Comparison of ENCODE assay signal across 8 mouse cellular contexts in the genomic region with DNA sequence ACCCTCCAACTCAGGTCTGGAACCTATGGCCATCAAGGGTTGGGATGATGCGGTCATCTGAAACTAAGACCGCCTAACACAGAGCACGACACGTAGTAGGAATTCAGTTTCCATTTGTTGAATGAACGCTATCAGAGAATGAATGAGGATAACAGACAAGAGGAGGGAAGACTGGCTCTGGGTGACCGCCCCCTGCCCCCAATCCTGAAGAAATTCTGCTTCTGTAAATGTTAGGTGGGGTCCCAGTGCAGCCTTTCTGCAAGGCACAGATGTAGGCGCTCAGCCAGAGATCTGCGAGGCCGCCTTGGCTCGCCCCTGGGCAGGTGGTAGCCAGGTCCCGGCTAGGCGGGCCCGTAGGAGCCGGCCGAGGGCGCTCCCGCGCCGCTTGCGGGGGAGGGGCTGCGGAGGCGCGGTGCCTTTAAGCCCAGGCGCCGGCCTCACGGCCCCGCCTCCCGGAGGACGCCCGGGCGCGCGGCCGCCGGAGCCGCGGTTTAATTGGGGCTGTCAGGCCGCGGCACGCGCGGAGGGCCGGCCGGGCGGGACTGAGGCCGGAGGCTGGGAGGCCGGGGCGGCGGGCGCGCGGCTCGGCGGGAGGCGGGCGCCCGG. TPM values are rescaled to one million over a fixed set of nuclear protein-coding genes. Genes with fewer than 3 reads are reported as not detected.
DNase-seq lines count a peak whose midpoint lies in the region; ATAC-seq lines count a peak whose summit lies in the region.

Gene Dusp7 (plus strand): TSS at position 521 of the 606 bp plus-strand sequence.

- peak within 1 kb of the TSS; percentile 98 for H3K27ac ChIP-seq in hindbrain, embryonic 12.5 days

- H3K9me3 ChIP-seq in hindbrain, embryonic 12.5 days (replicated peaks) = no peaks in the 10 kb centered on the region

- H3K4me1 ChIP-seq in hindbrain, embryonic 12.5 days = peaks cover 49% of the 10 kb centered on the region

- H3K4me3 ChIP-seq in hindbrain, embryonic 12.5 days = peak within 1 kb of the TSS; percentile 68

- DNase-seq in R1 (ENCODE audit: low read depth, low spot score) = peak; percentile 73
- peak; percentile 87 for DNase-seq in cerebellum, adult 9-11 months
- peak in 1 of 2 experiments; percentile 86 for DNase-seq in frontal cortex, adult 2 months (ENCODE audit: extremely low spot score in 1 of 2, low spot score in 1 of 2)
- DNase-seq in layer of hippocampus, postnatal 14 days (ENCODE audit: low spot score in 2 of 2) = peak; percentile 78 to 83
- peak; percentile 89 for DNase-seq in lung, postnatal 10 days
- DNase-seq in retina, embryonic 14.5 days (ENCODE audit: low spot score) = peak; percentile 83
- DNase-seq in thymus, postnatal 25 days = peak; percentile 73

- WGBS in hindbrain, embryonic 12.5 days = under 1% methylated on average over 43 of the region's 57 CpGs

- peak within 1 kb of the TSS; percentile 87 for H3K9ac ChIP-seq in hindbrain, embryonic 12.5 days

- no peaks in the 10 kb centered on the region; the same call in 1 of the 2 replicates for H3K27me3 ChIP-seq in hindbrain, embryonic 12.5 days

- peaks cover 9% of the 10 kb centered on the region; the same call in 1 of the 2 replicates for H3K36me3 ChIP-seq in hindbrain, embryonic 12.5 days

- H3K4me2 ChIP-seq in hindbrain, embryonic 12.5 days (replicated peaks) = peak within 1 kb of the TSS; percentile 93

- ATAC-seq in hindbrain, embryonic 12.5 days (ENCODE audit: low FRiP score) = peak; percentile 80

RNA-seq across cellular contexts. Expression of gene Dusp7, which starts in this region (rescaled TPM):
- 92.3 and 101 TPM in 2 replicates for polyA plus RNA-seq in frontal cortex, adult 2 months (2012; rRNA removed)
- polyA plus RNA-seq in hindbrain, embryonic 12.5 days (2016; fragmentation: Nextera tagmentation; extraction: Ambion mirVana) = 25.5 and 26.9 TPM in 2 replicates
- total RNA-seq in layer of hippocampus, postnatal 14 days (2021) = 10 to 100 TPM; 65.2 to 70.3 TPM
